Mouse (Mus musculus) retina, postnatal 1 day (tissue): ENCODE data around the gene Runx2.

Source experiments
- DNase-seq: peaks from one replicate; pipeline ENCODE4 v3.0.0-alpha.2; 2012

Runx2 gene

GRCm38 (mm10) chr17:44709516-44710252, 104.9 kb downstream of the Runx2 start:
- DNase-seq = peak; percentile 11

DNA sequence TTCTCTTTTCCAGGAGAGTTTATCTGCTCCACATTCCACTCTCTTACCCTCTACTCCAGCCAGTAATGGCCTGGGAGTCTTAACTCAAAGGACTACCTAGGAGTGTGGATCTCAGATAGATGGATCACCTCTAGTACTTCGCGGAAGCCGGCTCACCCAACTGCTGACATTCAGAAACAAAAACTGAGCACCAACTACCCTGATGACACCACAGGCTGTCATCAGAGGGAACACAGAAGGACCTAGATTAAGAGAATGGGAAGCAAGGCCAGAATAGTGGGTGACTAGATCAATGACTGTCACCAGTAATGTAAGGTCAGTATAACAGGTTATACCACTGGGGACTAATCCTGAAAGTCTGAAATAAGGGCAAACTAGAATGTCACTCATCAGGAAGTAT, 106.6 kb downstream of the Runx2 start:
- DNase-seq = no peak

DNA sequence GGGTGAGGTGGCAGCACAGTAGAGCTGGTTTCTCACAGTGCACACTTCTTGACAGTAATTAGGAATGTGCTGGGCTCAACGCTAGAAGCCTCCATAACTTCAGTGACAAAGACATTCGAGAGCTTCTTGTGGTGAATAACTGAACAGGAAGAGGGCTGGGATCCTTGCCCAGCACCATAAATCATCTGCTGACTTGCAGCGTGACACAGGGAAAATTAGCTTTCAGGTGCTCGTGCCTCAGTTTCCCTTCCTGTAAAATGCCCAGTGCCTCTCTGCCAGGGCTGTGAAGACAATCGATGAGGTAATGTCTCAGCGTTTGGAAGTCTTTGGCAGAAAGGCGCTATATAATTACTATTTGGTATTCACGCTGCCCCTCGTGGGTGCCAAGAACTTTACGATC, 108.1 kb downstream of the Runx2 start:
- DNase-seq = no peak

GRCm38 (mm10) chr17:44702506-44703298, 111.9 kb downstream of the Runx2 start:
- no peak for DNase-seq

DNA sequence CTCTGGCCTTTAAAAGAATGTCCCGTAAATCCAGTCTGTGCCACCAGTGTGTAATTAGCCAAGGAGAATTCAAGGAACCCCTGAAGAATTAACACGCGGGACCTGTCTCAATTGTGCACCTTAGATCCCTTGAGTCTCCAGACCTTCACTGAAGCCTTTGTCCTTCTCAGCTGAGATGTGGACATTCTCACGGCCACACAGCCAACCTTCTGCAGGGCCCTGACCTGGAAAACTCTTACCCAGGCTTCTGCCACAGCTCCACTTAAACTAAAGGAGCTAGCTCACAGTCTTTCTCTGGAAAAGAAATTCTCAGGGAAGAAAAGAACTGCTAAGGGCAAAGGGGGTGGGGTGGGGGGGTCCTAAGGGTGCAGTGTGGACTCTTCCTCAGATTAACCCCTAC, 113.1 kb downstream of the Runx2 start:
- no peak for DNase-seq

DNA sequence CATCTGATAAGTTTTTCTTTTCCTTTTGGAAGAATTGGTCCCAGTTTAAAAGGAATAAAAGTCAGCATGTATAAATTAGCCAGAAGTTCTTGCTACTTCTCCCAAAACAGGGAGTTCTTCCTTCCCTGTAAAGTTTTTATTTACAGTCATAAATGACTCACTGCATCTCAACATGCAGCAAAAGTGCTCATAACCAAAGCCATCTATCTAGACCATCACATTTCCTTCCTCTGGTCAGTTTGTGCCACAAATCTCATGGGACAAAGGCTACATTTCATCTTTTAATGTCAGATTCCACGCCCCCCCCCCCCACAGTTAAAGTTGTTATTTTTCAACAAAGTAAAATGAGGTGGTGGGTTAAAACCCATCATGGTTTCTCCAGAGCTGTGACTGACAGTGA, 114.3 kb downstream of the Runx2 start:
- no peak for DNase-seq

- DNase-seq = no peak
Observed at GRCm38 (mm10) chr17:44697053-44697452, 117.5 kb downstream of the Runx2 start.

DNA sequence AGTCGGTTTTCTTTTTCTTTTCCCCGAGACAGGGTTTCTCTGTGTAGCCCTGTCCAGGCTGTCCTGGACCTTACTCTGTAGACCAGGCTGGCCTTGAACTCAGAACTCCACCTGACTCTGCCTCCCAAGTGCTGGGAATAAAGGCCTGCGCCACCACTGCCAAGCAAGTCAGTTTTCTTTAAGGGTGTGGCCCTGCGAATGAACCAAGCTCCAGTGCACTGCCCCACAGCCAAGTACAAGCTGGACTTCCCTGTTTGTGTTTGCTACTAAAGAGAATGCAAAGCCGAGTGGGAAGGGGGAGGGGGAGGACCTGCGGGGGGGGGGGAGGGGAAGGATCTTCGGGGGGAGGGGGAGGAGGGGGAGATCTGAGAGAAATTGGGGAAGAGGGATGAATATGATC, 121.0 kb downstream of the Runx2 start:
- no peak for DNase-seq

GRCm38 (mm10) chr17:44691517-44691916, 123.1 kb downstream of the Runx2 start:
- no peak for DNase-seq

GRCm38 (mm10) chr17:44690410-44691035, 124.1 kb downstream of the Runx2 start:
- no peak for DNase-seq

- no peak for DNase-seq
Observed at GRCm38 (mm10) chr17:44688306-44688705, 126.3 kb downstream of the Runx2 start.

DNA sequence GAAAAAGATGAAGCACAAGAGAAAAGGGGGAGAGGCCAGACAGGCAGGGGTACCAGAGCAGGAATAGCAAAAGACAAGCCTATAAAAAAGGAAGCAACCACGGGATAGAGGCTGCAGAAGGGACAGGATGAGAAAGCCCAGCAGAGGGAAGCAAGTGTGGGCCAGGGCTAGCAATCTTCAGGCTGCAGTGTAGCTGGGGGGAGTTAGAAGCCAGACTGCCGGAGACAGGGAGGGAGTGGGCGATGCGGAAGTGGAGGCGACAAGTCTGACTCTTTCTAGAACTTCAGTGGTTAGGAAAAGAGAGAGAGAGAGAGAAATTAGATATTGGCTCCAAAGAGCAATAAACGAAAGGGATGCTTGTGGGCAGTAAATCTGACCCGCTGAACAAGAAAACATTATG, 129.1 kb downstream of the Runx2 start:
- no peak for DNase-seq

GRCm38 (mm10) chr17:44683026-44683425, 131.6 kb downstream of the Runx2 start:
- no peak for DNase-seq

GRCm38 (mm10) chr17:44677782-44678181, 136.8 kb downstream of the Runx2 start:
- no peak for DNase-seq

GRCm38 (mm10) chr17:44672806-44673205, 141.8 kb downstream of the Runx2 start:
- peak; percentile 33 for DNase-seq

DNA sequence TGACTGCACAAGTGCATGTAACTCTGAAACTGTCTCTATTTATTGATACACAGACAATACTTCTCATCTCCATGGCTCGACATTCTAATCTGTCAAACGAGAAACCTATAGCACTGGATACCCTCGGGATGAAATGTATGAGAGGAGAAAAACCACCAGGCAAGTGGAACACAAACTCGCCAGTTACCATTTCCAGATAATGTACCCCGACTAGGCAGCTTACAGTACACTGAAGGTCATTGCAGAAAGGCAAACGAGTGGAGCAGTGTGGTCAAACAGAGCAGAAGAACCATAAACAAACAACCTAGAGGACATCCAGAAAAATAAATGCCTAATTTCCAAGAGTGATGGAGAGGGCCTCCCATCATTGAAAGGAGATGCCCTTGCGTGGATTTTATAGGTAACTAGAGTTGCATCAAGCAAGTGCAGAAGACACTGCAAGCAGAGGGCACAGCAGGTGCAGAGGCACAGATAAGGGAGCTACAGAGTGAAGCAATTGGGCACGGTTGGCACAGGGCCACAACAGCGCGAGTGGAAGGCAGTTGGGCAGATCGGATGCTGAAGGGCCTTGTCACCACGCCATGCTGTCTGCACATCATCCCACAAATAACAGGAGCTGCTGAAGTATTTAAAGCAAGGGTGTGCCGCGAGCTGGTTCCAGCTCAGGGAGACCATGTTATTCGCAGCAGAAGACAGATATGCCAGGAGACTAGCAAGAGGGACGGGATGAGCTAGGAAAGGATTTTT, 142.5 kb downstream of the Runx2 start:
- DNase-seq = peak; percentile 66

GRCm38 (mm10) chr17:44669985-44670384, 144.6 kb downstream of the Runx2 start:
- DNase-seq = peak; percentile 63

GRCm38 (mm10) chr17:44667346-44667745, 147.3 kb downstream of the Runx2 start:
- no peak for DNase-seq

GRCm38 (mm10) chr17:44663872-44664271, 150.7 kb downstream of the Runx2 start:
- DNase-seq = no peak

DNA sequence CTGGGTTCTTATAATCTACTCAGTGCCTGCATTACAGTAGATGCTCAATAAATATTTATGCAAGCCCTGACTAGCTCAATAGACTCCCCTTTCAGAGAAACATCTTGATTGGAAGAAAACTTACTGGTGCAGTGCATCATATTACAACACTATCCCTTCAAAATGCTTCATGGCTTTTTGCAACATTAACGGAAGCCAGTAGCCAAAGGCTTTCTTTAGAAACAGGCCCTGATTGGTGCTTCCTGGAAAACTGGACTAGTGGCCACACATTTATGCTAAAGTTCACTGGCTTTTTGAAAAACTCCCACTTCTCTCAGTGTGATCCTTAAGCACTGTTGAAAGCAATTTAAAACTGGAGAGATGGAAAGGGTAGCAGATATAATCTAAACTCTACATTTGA, 151.4 kb downstream of the Runx2 start:
- no peak for DNase-seq

GRCm38 (mm10) chr17:44662080-44662706, 152.4 kb downstream of the Runx2 start:
- no peak for DNase-seq

DNA sequence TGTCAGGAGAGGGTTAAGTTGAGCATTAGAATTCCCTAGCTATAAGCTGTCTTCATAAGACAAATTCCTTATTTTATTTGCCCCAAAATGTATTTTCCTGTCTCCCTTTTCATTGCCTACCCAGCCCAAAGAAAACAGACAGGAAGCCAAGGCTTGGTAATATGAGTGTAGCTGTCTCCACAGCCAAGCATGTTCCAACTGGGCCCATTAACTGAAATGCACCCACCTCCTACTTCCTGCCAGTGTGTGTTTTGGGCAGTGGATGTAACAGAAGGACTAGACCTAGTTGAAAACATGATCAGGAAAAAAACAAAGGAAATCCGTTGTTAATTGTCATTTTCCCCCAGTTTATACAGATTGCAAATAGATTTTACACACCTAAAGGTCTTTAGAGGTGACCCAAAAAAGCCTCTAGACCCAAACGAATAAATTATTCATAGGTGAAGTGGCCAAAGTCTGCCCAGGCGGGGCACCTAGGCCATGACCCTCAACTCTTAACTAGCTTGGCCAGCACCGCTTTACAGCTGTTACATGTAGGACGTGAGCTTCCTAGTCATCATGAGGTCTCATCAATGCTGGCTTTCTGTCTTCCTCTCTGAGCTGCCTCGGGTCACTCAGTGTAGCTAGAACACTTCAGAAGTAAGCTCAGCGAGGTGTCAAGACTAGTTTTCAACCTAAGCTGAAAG, 154.3 kb downstream of the Runx2 start:
- no peak for DNase-seq
